Mouse (Mus musculus): Measurements from ENCODE around the gene Gfpt2. TPM values are rescaled to one million over a fixed set of nuclear protein-coding genes. Genes with fewer than 3 reads are reported as not detected.

The Gfpt2 gene
- 13.2 and 13.5 TPM in 2 replicates for polyA plus RNA-seq (2015; fragmentation: Nextera tagmentation; extraction: Ambion mirVana)

DNA sequence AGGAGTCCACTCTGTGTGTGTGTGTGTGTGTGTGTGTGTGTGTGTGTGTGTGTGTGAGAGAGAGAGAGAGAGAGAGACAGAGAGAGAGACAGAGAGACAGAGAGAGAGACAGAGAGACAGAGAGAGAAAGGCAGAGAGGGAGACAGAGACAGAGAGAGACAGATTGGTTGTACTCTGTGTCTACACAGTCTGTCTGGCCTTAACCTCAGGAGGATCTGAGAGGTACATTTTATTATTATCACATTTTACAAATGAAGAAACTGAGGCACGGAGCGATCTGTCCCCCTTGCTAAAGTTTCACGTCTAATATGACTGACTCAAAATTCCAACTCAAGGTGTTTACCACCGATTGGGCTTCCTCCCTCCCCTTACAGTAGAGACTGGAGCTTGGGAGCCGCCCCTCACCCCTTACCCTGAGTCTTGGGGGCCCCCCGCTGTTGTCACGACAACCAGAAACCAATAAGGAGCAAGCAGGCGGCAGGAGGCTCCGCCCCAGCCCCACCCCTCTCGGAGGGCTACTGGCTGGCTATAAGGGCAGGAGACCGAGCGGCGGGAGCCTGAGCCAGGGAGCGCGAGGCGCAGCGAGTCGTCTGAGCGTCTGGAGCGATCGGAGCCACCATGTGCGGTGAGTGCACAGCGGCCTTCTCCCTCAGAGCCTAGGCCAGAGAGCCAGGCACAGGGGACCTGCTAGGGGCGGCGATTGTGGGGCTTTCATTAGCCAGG is at the start of gene Gfpt2:
Gene Gfpt2 (plus strand): TSS at position 560 of the 723 bp plus-strand sequence.
- Histone ChIP-seq H3K4me2 (replicated peaks; ENCODE audit: low read depth, low read length) (peak within 1 kb of the TSS; percentile 97), H3K27me3 (ENCODE audit: insufficient read depth, low read length) (peaks cover 4% of the 10 kb centered on the region; the same call in 1 of the 2 replicates), H3K9ac (replicated peaks; ENCODE audit: low read length) (peak within 1 kb of the TSS; percentile 76), H3K36me3 (ENCODE audit: insufficient read depth, low read length) (no peaks in the 10 kb centered on the region), H3K27ac (ENCODE audit: low read length) (no peak within 1 kb of the TSS), H3K9me3 (ENCODE audit: low read length) (no peaks in the 10 kb centered on the region), H3K4me3 (ENCODE audit: low read length) (peak within 1 kb of the TSS; percentile 67), H3K4me1 (ENCODE audit: insufficient read depth, low read length) (peaks cover 9% of the 10 kb centered on the region)
- peak; percentile 98 for ATAC-seq (ENCODE audit: low FRiP score, low TSS enrichment)
- WGBS = 0% methylated on average over 23 of the region's 25 CpGs

GRCm38 (mm10) chr11:49744981-49745380 is 49.0 kb upstream of the Gfpt2 start:
- Histone ChIP-seq H3K27ac (ENCODE audit: low read length) (no peak overlapping the region), H3K4me3 (ENCODE audit: low read length) (no peak overlapping the region), H3K4me1 (ENCODE audit: insufficient read depth, low read length) (no peaks in the 10 kb centered on the region), H3K4me2 (replicated peaks; ENCODE audit: low read depth, low read length) (no peak overlapping the region), H3K27me3 (ENCODE audit: insufficient read depth, low read length) (no peaks in the 10 kb centered on the region), H3K36me3 (ENCODE audit: insufficient read depth, low read length) (no peaks in the 10 kb centered on the region), H3K9me3 (ENCODE audit: low read length) (peaks cover 9% of the 10 kb centered on the region; the same call in 1 of the 2 replicates), H3K9ac (replicated peaks; ENCODE audit: low read length) (no peak overlapping the region)
- no peak for ATAC-seq (ENCODE audit: low FRiP score, low TSS enrichment)

GRCm38 (mm10) chr11:49745839-49746238 is 48.1 kb upstream of the Gfpt2 start:
- no peak for ATAC-seq (ENCODE audit: low FRiP score, low TSS enrichment)
- H3K4me2 ChIP-seq (replicated peaks; ENCODE audit: low read depth, low read length) = no peak overlapping the region
- H3K27ac ChIP-seq (ENCODE audit: low read length) = no peak overlapping the region
- no peaks in the 10 kb centered on the region for H3K27me3 ChIP-seq (ENCODE audit: insufficient read depth, low read length)
- no peak overlapping the region for H3K9ac ChIP-seq (replicated peaks; ENCODE audit: low read length)
- H3K36me3 ChIP-seq (ENCODE audit: insufficient read depth, low read length) = no peaks in the 10 kb centered on the region
- H3K4me1 ChIP-seq (ENCODE audit: insufficient read depth, low read length) = no peaks in the 10 kb centered on the region
- peaks cover 9% of the 10 kb centered on the region; the same call in 1 of the 2 replicates for H3K9me3 ChIP-seq (ENCODE audit: low read length)
- WGBS = 79% methylated on average over 3 of the region's 3 CpGs
- H3K4me3 ChIP-seq (ENCODE audit: low read length) = no peak overlapping the region

- no peak overlapping the region for H3K4me2 ChIP-seq (replicated peaks; ENCODE audit: low read depth, low read length)
- no peaks in the 10 kb centered on the region for H3K4me1 ChIP-seq (ENCODE audit: insufficient read depth, low read length)
- peaks cover 9% of the 10 kb centered on the region; the same call in 1 of the 2 replicates for H3K9me3 ChIP-seq (ENCODE audit: low read length)
- H3K36me3 ChIP-seq (ENCODE audit: insufficient read depth, low read length) = no peaks in the 10 kb centered on the region
- H3K9ac ChIP-seq (replicated peaks; ENCODE audit: low read length) = no peak overlapping the region
- WGBS = 93% methylated on average over 1 of the region's 1 CpGs
- no peaks in the 10 kb centered on the region for H3K27me3 ChIP-seq (ENCODE audit: insufficient read depth, low read length)
- H3K4me3 ChIP-seq (ENCODE audit: low read length) = no peak overlapping the region
- no peak overlapping the region for H3K27ac ChIP-seq (ENCODE audit: low read length)
- ATAC-seq (ENCODE audit: low FRiP score, low TSS enrichment) = no peak
These were observed 47.2 kb upstream of the Gfpt2 start for GRCm38 (mm10) chr11:49746756-49747155.

GRCm38 (mm10) chr11:49754958-49755665 is 38.9 kb upstream of the Gfpt2 start:
- no peak overlapping the region for H3K27ac ChIP-seq (ENCODE audit: low read length)
- WGBS = 30% methylated on average over 12 of the region's 12 CpGs
- no peaks in the 10 kb centered on the region for H3K9me3 ChIP-seq (ENCODE audit: low read length)
- no peaks in the 10 kb centered on the region for H3K27me3 ChIP-seq (ENCODE audit: insufficient read depth, low read length)
- H3K9ac ChIP-seq (replicated peaks; ENCODE audit: low read length) = no peak overlapping the region
- no peak overlapping the region for H3K4me2 ChIP-seq (replicated peaks; ENCODE audit: low read depth, low read length)
- no peak overlapping the region for H3K4me3 ChIP-seq (ENCODE audit: low read length)
- no peaks in the 10 kb centered on the region for H3K36me3 ChIP-seq (ENCODE audit: insufficient read depth, low read length)
- ATAC-seq (ENCODE audit: low FRiP score, low TSS enrichment) = peak; percentile 51; the same call in 1 of the 2 replicates
- 0 out of 2 replicates have a peak, but pooled peaks cover 3% of the 10 kb centered on the region for H3K4me1 ChIP-seq (ENCODE audit: insufficient read depth, low read length)

DNA sequence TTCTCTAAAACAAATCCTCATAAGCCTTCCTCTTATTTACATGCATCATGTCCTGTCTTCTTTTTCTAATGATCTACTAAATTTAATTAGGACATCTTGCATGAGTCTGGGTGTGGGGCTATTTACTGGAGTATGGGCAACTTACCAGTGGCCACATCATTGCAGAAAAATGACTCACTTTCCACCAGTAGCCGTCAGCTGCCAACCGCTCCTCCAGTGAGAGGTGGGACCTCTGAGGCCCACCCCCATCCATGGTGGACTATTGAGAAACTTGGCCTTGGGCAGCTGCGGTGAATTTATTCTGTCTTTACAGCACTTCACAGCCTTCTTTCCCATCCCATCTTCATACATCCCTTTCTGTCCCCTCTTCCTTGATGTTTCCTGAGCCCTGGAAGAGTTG is 35.9 kb upstream of the Gfpt2 start:
- H3K4me2 ChIP-seq (replicated peaks; ENCODE audit: low read depth, low read length) = no peak overlapping the region
- H3K4me1 ChIP-seq (ENCODE audit: insufficient read depth, low read length) = peaks cover 3% of the 10 kb centered on the region; the same call in 1 of the 2 replicates
- H3K9me3 ChIP-seq (ENCODE audit: low read length) = no peaks in the 10 kb centered on the region
- no peak overlapping the region for H3K27ac ChIP-seq (ENCODE audit: low read length)
- no peaks in the 10 kb centered on the region for H3K36me3 ChIP-seq (ENCODE audit: insufficient read depth, low read length)
- H3K9ac ChIP-seq (replicated peaks; ENCODE audit: low read length) = no peak overlapping the region
- ATAC-seq (ENCODE audit: low FRiP score, low TSS enrichment) = no peak
- H3K27me3 ChIP-seq (ENCODE audit: insufficient read depth, low read length) = no peaks in the 10 kb centered on the region
- H3K4me3 ChIP-seq (ENCODE audit: low read length) = no peak overlapping the region
- 91% methylated on average over 3 of the region's 3 CpGs for WGBS

DNA sequence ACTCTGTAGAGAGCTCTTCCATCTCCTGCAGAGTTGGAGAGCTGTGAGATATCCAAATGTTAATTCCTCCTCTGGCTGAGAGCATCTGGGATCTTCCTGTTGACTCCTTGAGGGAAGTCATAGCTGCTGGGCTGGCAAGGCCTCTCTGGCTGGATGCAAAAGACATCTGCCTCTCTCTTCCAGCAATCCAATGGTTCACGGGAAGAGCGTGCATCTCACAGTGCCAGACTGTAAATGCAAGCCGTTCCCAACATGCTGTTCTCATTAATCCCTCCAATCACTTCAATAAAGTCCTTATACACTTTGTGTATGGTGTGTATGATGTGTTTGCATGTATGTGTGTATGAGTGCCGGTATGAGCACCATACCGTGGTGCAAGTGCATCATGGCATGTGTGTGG is 32.8 kb upstream of the Gfpt2 start:
- H3K9me3 ChIP-seq (ENCODE audit: low read length) = no peaks in the 10 kb centered on the region

DNA sequence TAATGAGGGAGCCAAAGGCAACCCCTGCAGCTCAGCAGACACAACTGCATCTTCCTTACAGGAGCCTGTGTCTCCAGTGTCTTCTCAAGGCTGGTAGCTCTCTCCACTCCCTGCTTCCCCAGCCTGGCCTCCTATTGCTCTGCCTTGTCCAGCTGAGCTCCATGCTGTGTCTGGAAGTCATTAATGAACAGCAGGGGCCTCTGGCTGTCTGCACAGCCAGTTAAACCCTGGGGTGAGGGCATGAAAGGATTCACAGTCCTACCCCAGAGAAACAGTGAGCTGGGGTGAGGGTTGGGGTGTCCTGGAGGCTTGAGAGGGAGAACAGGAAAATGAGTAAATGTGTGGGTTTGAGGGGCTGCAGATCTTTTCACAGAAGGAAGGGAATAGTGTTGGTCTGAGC is 30.4 kb upstream of the Gfpt2 start:
- no peaks in the 10 kb centered on the region for H3K27me3 ChIP-seq (ENCODE audit: insufficient read depth, low read length)
- no peak overlapping the region for H3K4me3 ChIP-seq (ENCODE audit: low read length)
- peak; percentile 36 for ATAC-seq (ENCODE audit: low FRiP score, low TSS enrichment)
- H3K36me3 ChIP-seq (ENCODE audit: insufficient read depth, low read length) = no peaks in the 10 kb centered on the region
- H3K9me3 ChIP-seq (ENCODE audit: low read length) = no peaks in the 10 kb centered on the region
- no peak overlapping the region for H3K9ac ChIP-seq (replicated peaks; ENCODE audit: low read length)
- peak overlapping the region; percentile 90; the same call in 1 of the 2 replicates for H3K27ac ChIP-seq (ENCODE audit: low read length)
- peaks cover 19% of the 10 kb centered on the region for H3K4me1 ChIP-seq (ENCODE audit: insufficient read depth, low read length)
- H3K4me2 ChIP-seq (replicated peaks; ENCODE audit: low read depth, low read length) = no peak overlapping the region

More for the DNA sequence above, 32.8 kb upstream of the Gfpt2 start:
- no peaks in the 10 kb centered on the region for H3K27me3 ChIP-seq (ENCODE audit: insufficient read depth, low read length)
- H3K4me2 ChIP-seq (replicated peaks; ENCODE audit: low read depth, low read length) = no peak overlapping the region
- whole genome bisulfite sequencing = 90% methylated on average over 5 of the region's 5 CpGs
- ATAC-seq (ENCODE audit: low FRiP score, low TSS enrichment) = no peak
- H3K27ac ChIP-seq (ENCODE audit: low read length) = no peak overlapping the region
- no peaks in the 10 kb centered on the region for H3K36me3 ChIP-seq (ENCODE audit: insufficient read depth, low read length)
- no peak overlapping the region for H3K9ac ChIP-seq (replicated peaks; ENCODE audit: low read length)
- no peak overlapping the region for H3K4me3 ChIP-seq (ENCODE audit: low read length)
- peaks cover 19% of the 10 kb centered on the region for H3K4me1 ChIP-seq (ENCODE audit: insufficient read depth, low read length)

GRCm38 (mm10) chr11:49764023-49764422 is 30.0 kb upstream of the Gfpt2 start:
- no peaks in the 10 kb centered on the region for H3K9me3 ChIP-seq (ENCODE audit: low read length)
- H3K4me1 ChIP-seq (ENCODE audit: insufficient read depth, low read length) = peaks cover 19% of the 10 kb centered on the region
- peak overlapping the region; percentile 90 for H3K27ac ChIP-seq (ENCODE audit: low read length)
- no peaks in the 10 kb centered on the region for H3K27me3 ChIP-seq (ENCODE audit: insufficient read depth, low read length)
- H3K9ac ChIP-seq (replicated peaks; ENCODE audit: low read length) = no peak overlapping the region
- H3K4me3 ChIP-seq (ENCODE audit: low read length) = no peak overlapping the region
- ATAC-seq (ENCODE audit: low FRiP score, low TSS enrichment) = peak; percentile 55; the same call in 1 of the 2 replicates
- no peaks in the 10 kb centered on the region for H3K36me3 ChIP-seq (ENCODE audit: insufficient read depth, low read length)
- WGBS = 47% methylated on average over 4 of the region's 4 CpGs
- H3K4me2 ChIP-seq (replicated peaks; ENCODE audit: low read depth, low read length) = no peak overlapping the region

Data from kidney, embryonic 16.5 days (tissue).